Comparison of ENCODE assay signal across 18 mouse cellular contexts in the genomic region with DNA sequence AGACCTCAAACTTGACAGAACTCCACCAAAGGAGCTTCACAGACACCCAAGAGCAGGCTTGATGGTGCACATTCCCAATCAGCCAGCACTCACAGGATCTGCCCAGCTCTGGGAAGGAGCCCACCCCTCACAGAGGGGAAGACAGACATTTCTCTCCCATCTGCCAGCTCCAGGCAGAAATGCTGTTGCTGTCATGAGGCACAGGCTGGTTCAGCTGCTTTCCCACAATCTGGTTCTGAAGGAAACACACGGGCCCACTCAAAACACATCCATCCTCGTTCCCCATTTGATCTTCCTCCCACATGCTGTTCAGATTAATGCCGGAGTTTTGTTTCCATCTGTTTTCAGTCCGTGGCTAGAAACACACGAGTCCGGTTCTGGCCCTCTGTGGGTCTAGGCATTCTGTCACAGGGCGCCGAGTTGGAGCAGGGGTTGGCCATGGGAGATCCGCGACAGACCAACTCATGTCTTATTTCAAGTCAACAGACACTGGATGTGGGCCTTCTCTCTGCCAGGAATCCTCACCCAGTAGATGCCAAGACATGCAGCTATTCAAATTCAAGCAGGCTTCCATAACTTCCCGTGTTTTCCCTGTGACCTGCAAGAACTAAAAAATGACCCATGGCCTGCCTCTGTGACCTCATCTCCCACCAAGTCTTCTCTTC.
A peak's percentile ranks its signal among the peaks of the same experiment; 100 is the strongest.
DNase-seq lines count a peak whose midpoint lies in the region; ATAC-seq lines count a peak whose summit lies in the region.
"Had no signal": no experiment of that assay in that cellular context is flagged by ENCODE, and none has a peak within 500 bp of the region (broad histone marks: within the 10 kb centered on the region; RNA-seq: fewer than 3 reads in every experiment).

No protein-coding gene starts in this region.

- H3K36me3 ChIP-seq in forebrain, embryonic 16.5 days (ENCODE audit: control insufficient read depth, insufficient read depth), result no peaks in the 10 kb centered on the region
- H3K36me3 ChIP-seq: G1E; limb, embryonic 15.5 days had no signal

- peak; percentile 97 for ATAC-seq in forebrain, embryonic 16.5 days
- no peak for ATAC-seq in megakaryocyte-erythroid progenitor cell, adult 5-6 weeks (replicated peaks; ENCODE audit: low FRiP score, low TSS enrichment, poor library complexity, severe bottlenecking)

- H3K4me2 ChIP-seq in forebrain, embryonic 16.5 days (ENCODE audit: low read length), result no peak overlapping the region
- H3K4me2 ChIP-seq: limb, embryonic 15.5 days; lung, embryonic 14.5 days had no signal

- peak; percentile 66 for DNase-seq in heart, adult 11 months
- no peak for DNase-seq in heart, postnatal 14 days
- DNase-seq in brain, embryonic 18.5 days (ENCODE audit: low read depth, low spot score), result peak; percentile 51
- peak; percentile 77 for DNase-seq in layer of hippocampus, adult 9-11 months
- DNase-seq in spleen, postnatal 14 days (ENCODE audit: low spot score in 2 of 2), result no peak
- DNase-seq in thymus, adult 18-20 months, result no peak
- DNase-seq: adrenal gland, postnatal 14 days; cerebellum, adult 11 months; gastrocnemius, postnatal 36 days; kidney, adult 18-20 months; kidney, postnatal 4 days; lung, embryonic 14.5 days; retina, postnatal 1 day; thymus, adult 2 months had no signal

- H3K9ac ChIP-seq in forebrain, embryonic 16.5 days (replicated peaks; ENCODE audit: low read depth, low read length), result no peak overlapping the region
- H3K9ac ChIP-seq: limb, embryonic 15.5 days; lung, embryonic 14.5 days had no signal

- no peaks in the 10 kb centered on the region for H3K27me3 ChIP-seq in forebrain, embryonic 16.5 days (replicated peaks; ENCODE audit: control insufficient read depth, insufficient read depth, low read length)
- H3K27me3 ChIP-seq: limb, embryonic 15.5 days had no signal

- no peaks in the 10 kb centered on the region for H3K9me3 ChIP-seq in forebrain, embryonic 16.5 days (ENCODE audit: control insufficient read depth, low read length)
- H3K9me3 ChIP-seq: G1E; limb, embryonic 15.5 days had no signal

- H3K4me3 ChIP-seq in forebrain, embryonic 16.5 days (replicated peaks; ENCODE audit: low read length), result no peak overlapping the region
- H3K4me3 ChIP-seq: limb, embryonic 15.5 days had no signal

- intact Hi-C loops in heart, postnatal 14 days (cut with DNase I), result no loop called here

- H3K27ac ChIP-seq in forebrain, embryonic 16.5 days (ENCODE audit: low read length), result peak overlapping the region; percentile 50; the same call in 1 of the 2 replicates
- H3K27ac ChIP-seq: limb, embryonic 15.5 days had no signal

- WGBS in forebrain, embryonic 16.5 days, result 72% methylated on average over 11 of the region's 11 CpGs

- no peaks in the 10 kb centered on the region for H3K4me1 ChIP-seq in forebrain, embryonic 16.5 days (replicated peaks; ENCODE audit: control insufficient read depth, insufficient read depth, low read length)

Comparison
In these comparisons a context has a peak if more than half of its experiments do, and no peak if none do; other contexts are left out.
1. DNase-seq: peak in heart, adult 11 months (single experiment), brain, embryonic 18.5 days (single experiment) and layer of hippocampus, adult 9-11 months (single experiment); none in heart, postnatal 14 days (0 of 2), spleen, postnatal 14 days (0 of 2) and thymus, adult 18-20 months (0 of 2).